Mouse (Mus musculus): Measurements from ENCODE around the gene Pibf1.
A peak's percentile ranks its signal among the peaks of the same experiment; 100 is the strongest.

The Pibf1 gene

DNA sequence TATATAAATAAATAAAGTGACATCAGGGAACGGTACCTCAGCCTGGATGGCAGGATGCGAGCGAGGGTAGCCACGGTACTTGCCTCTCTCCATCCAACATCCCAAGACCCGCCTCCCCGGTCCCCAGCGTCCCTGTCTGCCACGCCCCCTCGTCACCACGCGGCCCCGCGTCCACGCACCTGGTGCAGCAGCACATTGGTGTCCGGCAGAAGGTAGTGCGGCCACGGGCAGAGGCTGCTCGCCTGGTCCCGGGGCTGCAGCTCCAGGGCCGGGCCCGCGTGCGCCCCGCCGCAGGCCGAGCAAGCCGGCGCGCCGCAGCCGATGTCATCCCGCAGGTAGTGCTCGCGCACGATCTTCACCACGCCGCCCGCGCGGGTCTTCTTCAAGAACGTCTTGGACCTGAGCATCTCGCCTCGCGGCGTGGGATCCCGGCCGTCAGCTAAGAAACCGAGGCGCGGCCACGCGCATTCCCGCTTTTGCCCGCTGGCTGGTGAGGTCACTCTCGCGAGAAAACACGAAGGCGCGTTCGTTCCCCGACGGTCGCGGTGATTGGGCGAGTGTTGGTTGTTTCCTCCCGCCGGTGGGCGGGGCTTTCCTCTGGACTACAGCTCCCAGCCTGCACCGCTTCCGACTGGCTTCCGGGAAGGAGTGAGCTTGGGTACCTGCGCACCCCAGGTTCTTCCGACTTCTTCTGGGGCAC is at the start of gene Pibf1, which contains the start of gene Dis3:
Gene Pibf1, plus strand, starts transcription at position 158 of the 700 bp plus-strand sequence.
Gene Dis3, minus strand, starts transcription at position 504 of the 700 bp plus-strand sequence.
- peak; percentile 99 for DNase-seq

DNA sequence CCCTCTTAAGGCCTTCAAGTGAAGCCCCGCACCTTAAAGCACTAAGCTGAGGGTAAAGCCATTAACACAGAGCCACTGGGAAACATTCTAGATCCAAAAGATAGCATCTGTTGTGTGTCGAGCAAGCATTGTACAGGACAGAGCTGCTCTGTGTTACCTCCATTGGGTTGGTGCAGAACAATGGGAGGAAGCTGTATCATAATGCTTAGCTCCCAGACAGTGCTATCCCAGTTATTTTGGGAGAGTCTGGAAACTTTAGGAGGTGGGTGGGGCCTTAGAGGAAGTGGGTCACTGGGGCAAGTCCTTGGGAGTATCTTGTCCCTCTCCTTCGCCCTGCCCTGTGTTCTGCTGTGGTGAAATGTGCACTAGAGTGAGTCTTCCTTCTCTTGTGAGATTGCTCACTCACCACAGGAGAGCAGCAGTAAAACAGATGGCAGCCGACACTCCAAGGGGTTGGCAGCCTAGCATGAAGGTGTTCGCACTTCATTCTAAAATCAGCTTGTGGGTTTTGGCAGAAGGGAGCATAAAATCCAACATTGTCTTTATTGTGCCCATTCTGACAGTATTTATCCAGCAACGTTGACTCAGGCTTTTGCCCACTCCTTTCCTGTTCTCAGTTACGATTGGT is 40.2 kb upstream of the Pibf1 start:
- no peak for DNase-seq

GRCm38 (mm10) chr14:99060616-99061015 is 38.6 kb upstream of the Pibf1 start:
- no peak for DNase-seq

GRCm38 (mm10) chr14:99063091-99063490 is 36.1 kb upstream of the Pibf1 start:
- no peak for DNase-seq

- no peak for DNase-seq
Measured at GRCm38 (mm10) chr14:99071146-99071545, 28.1 kb upstream of the Pibf1 start.

- no peak for DNase-seq
Measured at GRCm38 (mm10) chr14:99088947-99089346, 10.3 kb upstream of the Pibf1 start.

GRCm38 (mm10) chr14:99099967-99100587 is 853 bp downstream of the Pibf1 start:
- DNase-seq: no peak

DNA sequence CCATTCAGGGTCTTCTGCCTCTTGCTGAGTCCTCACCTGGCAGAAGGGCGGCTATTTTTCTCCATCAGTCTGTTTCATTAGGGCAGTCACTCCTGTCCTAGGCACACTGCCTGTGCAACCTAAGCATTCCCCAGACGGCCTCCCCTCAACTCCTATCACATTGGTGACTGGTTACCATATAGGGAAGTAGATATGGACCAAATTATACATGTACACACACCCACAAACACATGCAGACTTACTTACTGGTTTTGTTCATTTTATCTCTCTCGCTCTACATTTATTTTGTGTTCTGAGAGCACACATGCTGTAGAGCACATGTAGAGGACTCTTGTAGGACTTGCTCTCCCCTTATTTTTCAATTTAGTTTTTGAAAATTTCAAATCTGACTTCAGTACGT is 3.8 kb downstream of the Pibf1 start:
- no peak for DNase-seq

DNA sequence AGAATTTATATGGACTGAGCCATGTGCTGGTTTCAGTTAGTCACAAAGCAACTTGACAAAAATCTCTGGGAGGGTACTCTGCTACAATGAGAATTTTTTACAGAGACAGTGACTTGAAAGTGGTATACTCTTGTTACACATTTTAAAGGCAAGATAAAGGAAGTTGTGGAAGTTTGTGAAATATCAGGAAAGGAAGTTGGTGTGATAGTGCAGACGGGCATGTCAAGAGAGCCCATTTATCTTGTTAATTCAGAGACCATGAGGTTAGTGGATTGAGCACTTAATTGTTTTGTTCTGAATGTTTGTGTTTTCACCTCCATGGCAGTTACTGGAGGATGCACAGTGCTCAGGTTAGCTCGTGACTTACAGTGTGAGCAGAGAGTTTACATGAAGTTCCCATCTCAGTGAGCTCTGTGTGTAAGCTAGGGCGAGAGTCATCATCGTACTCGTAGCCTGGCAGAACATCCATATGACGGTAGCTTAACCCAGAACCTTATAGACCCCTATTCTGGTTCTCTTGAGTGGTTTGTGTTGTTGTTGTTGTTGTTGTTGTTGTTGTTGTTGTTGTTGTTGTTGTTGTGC is 5.4 kb downstream of the Pibf1 start:
- no peak for DNase-seq

DNA sequence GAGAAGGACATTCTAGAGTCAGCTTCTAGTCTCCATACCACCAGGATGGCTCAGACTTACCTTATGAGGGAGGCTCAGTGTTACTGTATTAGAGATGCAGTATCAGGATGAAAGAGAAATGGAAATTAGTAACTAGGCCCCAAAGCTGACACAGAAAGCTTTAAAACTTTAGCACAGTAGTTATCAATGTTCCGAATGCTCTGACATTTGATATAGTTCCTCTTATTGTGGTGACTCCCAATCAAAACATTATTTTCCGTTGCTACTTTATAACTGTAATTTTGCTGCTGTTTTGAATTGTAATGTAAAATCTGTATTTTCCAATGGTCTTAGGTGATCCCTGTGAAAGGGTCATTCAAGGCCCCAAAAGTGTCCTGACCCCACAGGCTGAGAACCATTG is 7.4 kb downstream of the Pibf1 start:
- DNase-seq: no peak

- no peak for DNase-seq
Measured at GRCm38 (mm10) chr14:99107631-99108187, 8.5 kb downstream of the Pibf1 start.

DNA sequence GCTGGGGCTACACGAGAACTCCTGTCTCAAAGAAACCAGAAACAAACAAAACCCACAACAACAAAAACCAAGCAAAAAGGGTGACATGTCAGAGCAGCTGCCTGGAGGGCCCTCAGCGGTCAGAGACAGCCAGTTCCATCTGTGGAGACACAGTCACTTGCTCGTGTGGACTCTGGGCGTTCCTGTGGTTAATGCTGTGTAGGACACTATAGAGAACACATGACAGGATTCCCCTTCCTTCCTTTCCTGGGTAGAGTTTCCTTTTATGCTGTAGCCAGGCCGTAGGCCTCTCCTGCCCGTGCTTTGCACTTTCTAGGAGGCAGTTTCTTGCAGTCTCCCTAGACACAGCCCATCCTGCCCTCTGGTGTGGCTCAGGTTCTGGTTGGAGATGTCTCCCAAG is 9.5 kb downstream of the Pibf1 start:
- no peak for DNase-seq

DNA sequence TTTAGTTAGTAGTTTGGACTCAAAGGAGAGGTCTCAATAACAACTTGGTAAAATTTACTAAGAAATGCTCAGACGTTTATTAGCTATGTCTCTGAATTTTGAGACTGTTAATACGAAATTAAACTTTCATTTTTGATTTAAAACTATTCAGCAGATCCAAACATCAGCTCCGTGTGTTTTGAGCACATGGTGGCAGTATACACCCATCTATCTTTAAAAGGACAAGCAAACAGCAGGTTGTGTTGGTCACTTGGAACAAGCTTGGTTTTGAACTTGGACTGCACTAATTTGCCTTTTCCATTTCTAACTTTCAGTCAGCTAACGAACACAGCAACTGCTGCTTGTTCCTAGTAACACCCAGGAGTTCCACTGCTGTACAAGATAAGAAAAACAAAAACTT is 18.4 kb downstream of the Pibf1 start:
- no peak for DNase-seq

- no peak for DNase-seq
Measured at GRCm38 (mm10) chr14:99121584-99122339, 22.5 kb downstream of the Pibf1 start.

- no peak for DNase-seq
Measured at GRCm38 (mm10) chr14:99124076-99124475, 24.9 kb downstream of the Pibf1 start.

GRCm38 (mm10) chr14:99126713-99127112 is 27.5 kb downstream of the Pibf1 start:
- no peak for DNase-seq

- DNase-seq: no peak
Measured at GRCm38 (mm10) chr14:99127509-99127908, 28.3 kb downstream of the Pibf1 start.

GRCm38 (mm10) chr14:99129050-99129449 is 29.8 kb downstream of the Pibf1 start:
- no peak for DNase-seq

- DNase-seq: no peak
Measured at GRCm38 (mm10) chr14:99134048-99134447, 34.8 kb downstream of the Pibf1 start.

DNA sequence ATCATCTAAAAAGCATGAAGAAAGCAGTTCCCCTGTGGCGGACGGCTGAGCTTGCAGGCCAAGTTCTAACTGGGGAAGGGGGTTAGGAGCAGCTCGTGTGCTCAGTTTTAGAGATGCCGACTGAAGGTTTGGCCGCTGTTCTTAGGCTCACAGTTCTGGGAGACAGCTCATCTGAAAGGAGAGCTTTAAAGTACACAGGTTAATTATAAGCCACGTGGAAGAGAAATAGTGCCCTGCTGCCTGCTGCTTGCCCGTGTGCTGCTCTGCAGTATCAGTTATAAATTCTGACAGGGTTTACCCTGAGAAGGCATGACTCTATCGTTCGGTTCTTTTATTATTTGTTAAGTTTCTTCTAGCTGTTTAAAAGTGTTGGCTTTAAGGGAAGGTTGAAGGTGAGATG is 36.5 kb downstream of the Pibf1 start:
- no peak for DNase-seq

- no peak for DNase-seq
Measured at GRCm38 (mm10) chr14:99136297-99136696, 37.1 kb downstream of the Pibf1 start.

- no peak for DNase-seq
Measured at GRCm38 (mm10) chr14:99140036-99140435, 40.8 kb downstream of the Pibf1 start.
